Mouse (Mus musculus): Measurements from ENCODE around the gene Slc20a1. TPM values are rescaled to one million over a fixed set of nuclear protein-coding genes. Genes with fewer than 3 reads are reported as not detected.

Slc20a1 gene
- polyA plus RNA-seq, 1 experiment from 2014 or later: 10.0 TPM

GRCm38 (mm10) chr2:129229316-129229715, 30.8 kb downstream of the Slc20a1 start:
- no peak overlapping the region for H3K4me2 ChIP-seq (replicated peaks; ENCODE audit: low read depth, low read length)
- H3K9me3 ChIP-seq (ENCODE audit: low read length): no peaks in the 10 kb centered on the region
- DNase-seq (ENCODE audit: low spot score): no peak
- 90% methylated on average over 7 of the region's 7 CpGs for WGBS
- TF ChIP-seq CTCF (IDR thresholded peaks at IDR 0.05) (no peak), EP300 (IDR thresholded peaks at IDR 0.05) (no peak)
- ATAC-seq: no peak
- H3K4me3 ChIP-seq (ENCODE audit: low read depth, low read length): no peak overlapping the region
- no peak overlapping the region for H3K9ac ChIP-seq (replicated peaks; ENCODE audit: low read depth)
- no peaks in the 10 kb centered on the region for H3K27me3 ChIP-seq (replicated peaks; ENCODE audit: insufficient read depth, low read length)
- H3K36me3 ChIP-seq (ENCODE audit: insufficient read depth, low read length): no peaks in the 10 kb centered on the region
- H3K27ac ChIP-seq (ENCODE audit: low read length): no peak overlapping the region
- H3K4me1 ChIP-seq (ENCODE audit: insufficient read depth, low read depth, low read length): no peaks in the 10 kb centered on the region

- H3K4me3 ChIP-seq (ENCODE audit: low read depth, low read length): no peak overlapping the region
- DNase-seq (ENCODE audit: low spot score) (peak; percentile 46), ATAC-seq (peak; percentile 43)
- H3K9ac ChIP-seq (replicated peaks; ENCODE audit: low read depth): no peak overlapping the region
- H3K9me3 ChIP-seq (ENCODE audit: low read length): no peaks in the 10 kb centered on the region
- H3K27ac ChIP-seq (ENCODE audit: low read length): no peak overlapping the region
- H3K4me2 ChIP-seq (replicated peaks; ENCODE audit: low read depth, low read length): no peak overlapping the region
- H3K27me3 ChIP-seq (replicated peaks; ENCODE audit: insufficient read depth, low read length): no peaks in the 10 kb centered on the region
- H3K36me3 ChIP-seq (ENCODE audit: insufficient read depth, low read length): no peaks in the 10 kb centered on the region
- whole genome bisulfite sequencing: 29% methylated on average over 4 of the region's 4 CpGs
- H3K4me1 ChIP-seq (ENCODE audit: insufficient read depth, low read depth, low read length): no peaks in the 10 kb centered on the region
- TF ChIP-seq EP300 (IDR thresholded peaks at IDR 0.05): no peak
- no peak for TF ChIP-seq CTCF (IDR thresholded peaks at IDR 0.05)
These were observed 33.5 kb downstream of the Slc20a1 start for GRCm38 (mm10) chr2:129232023-129232422.

DNA sequence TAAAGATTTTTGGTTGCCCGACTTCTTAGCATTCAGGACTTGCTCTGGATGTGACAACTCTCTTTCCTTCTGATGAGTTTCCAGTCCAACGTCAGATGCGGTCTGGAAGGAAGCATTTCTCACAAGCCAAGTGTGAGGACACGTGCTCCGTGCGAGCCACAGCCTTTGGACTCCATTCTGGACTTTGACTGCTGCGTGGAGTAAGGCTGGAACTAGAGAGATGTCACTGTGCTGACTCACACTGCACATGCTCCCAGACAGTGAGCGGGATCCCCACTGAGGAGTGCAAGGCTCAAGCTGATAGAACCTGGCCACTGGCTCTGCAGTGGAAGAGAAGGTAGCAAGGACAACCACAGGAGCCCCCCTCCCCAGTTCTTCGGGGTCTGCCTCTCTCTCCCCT, 33.9 kb downstream of the Slc20a1 start:
- Histone ChIP-seq H3K9ac (replicated peaks; ENCODE audit: low read depth) (no peak overlapping the region), H3K9me3 (ENCODE audit: low read length) (no peaks in the 10 kb centered on the region), H3K4me3 (ENCODE audit: low read depth, low read length) (no peak overlapping the region), H3K27me3 (replicated peaks; ENCODE audit: insufficient read depth, low read length) (no peaks in the 10 kb centered on the region), H3K4me1 (ENCODE audit: insufficient read depth, low read depth, low read length) (no peaks in the 10 kb centered on the region), H3K27ac (ENCODE audit: low read length) (no peak overlapping the region), H3K36me3 (ENCODE audit: insufficient read depth, low read length) (no peaks in the 10 kb centered on the region), H3K4me2 (replicated peaks; ENCODE audit: low read depth, low read length) (no peak overlapping the region)
- WGBS: 75% methylated on average over 9 of the region's 9 CpGs
- DNase-seq (ENCODE audit: low spot score) (no peak), ATAC-seq (peak; percentile 50; the same call in 1 of the 2 replicates)
- TF ChIP-seq EP300 (IDR thresholded peaks at IDR 0.05): no peak

- Histone ChIP-seq H3K4me1 (ENCODE audit: insufficient read depth, low read depth, low read length) (no peaks in the 10 kb centered on the region), H3K4me3 (ENCODE audit: low read depth, low read length) (no peak overlapping the region), H3K4me2 (replicated peaks; ENCODE audit: low read depth, low read length) (no peak overlapping the region), H3K36me3 (ENCODE audit: insufficient read depth, low read length) (no peaks in the 10 kb centered on the region), H3K27me3 (replicated peaks; ENCODE audit: insufficient read depth, low read length) (no peaks in the 10 kb centered on the region), H3K9ac (replicated peaks; ENCODE audit: low read depth) (no peak overlapping the region), H3K9me3 (ENCODE audit: low read length) (no peaks in the 10 kb centered on the region), H3K27ac (ENCODE audit: low read length) (no peak overlapping the region)
- WGBS: 74% methylated on average over 1 of the region's 1 CpGs
- no peak for DNase-seq (ENCODE audit: low spot score)
- TF ChIP-seq EP300 (IDR thresholded peaks at IDR 0.05): no peak
- TF ChIP-seq CTCF (IDR thresholded peaks at IDR 0.05): peak; percentile 9; the same call in 1 of the 2 replicates
- no peak for ATAC-seq
These were observed 34.7 kb downstream of the Slc20a1 start for GRCm38 (mm10) chr2:129233218-129233617.

GRCm38 (mm10) chr2:129233803-129234477, 35.4 kb downstream of the Slc20a1 start:
- DNase-seq (ENCODE audit: low spot score) (no peak), ATAC-seq (no peak)
- no peaks in the 10 kb centered on the region for H3K27me3 ChIP-seq (replicated peaks; ENCODE audit: insufficient read depth, low read length)
- WGBS: 48% methylated on average over 9 of the region's 9 CpGs
- no peak overlapping the region for H3K4me3 ChIP-seq (ENCODE audit: low read depth, low read length)
- no peaks in the 10 kb centered on the region for H3K36me3 ChIP-seq (ENCODE audit: insufficient read depth, low read length)
- no peak overlapping the region for H3K9ac ChIP-seq (replicated peaks; ENCODE audit: low read depth)
- no peaks in the 10 kb centered on the region for H3K9me3 ChIP-seq (ENCODE audit: low read length)
- H3K4me1 ChIP-seq (ENCODE audit: insufficient read depth, low read depth, low read length): no peaks in the 10 kb centered on the region
- no peak overlapping the region for H3K27ac ChIP-seq (ENCODE audit: low read length)
- no peak overlapping the region for H3K4me2 ChIP-seq (replicated peaks; ENCODE audit: low read depth, low read length)
- TF ChIP-seq CTCF (IDR thresholded peaks at IDR 0.05): no peak
- TF ChIP-seq EP300 (IDR thresholded peaks at IDR 0.05): no peak

DNA sequence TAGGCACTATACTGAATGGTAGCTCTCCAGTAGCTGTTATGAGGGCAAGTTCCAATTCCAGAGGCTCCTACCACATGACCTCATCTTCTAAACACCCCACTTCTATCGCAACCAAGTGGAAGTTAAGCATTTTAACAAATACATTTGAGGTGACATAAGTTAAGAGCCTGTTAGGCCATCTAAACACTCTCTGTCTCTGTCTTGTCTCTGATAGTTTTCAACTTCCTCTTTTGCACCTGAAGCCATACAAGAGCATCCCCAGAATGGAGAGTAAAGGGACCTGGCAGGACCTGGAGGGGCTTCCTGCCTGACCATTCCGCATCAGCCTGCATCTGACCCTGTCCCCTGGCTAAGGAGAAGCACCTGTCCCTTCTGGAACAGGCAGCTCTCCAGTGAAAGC, 36.2 kb downstream of the Slc20a1 start:
- Histone ChIP-seq H3K4me2 (replicated peaks; ENCODE audit: low read depth, low read length) (no peak overlapping the region), H3K9ac (replicated peaks; ENCODE audit: low read depth) (no peak overlapping the region), H3K27me3 (replicated peaks; ENCODE audit: insufficient read depth, low read length) (no peaks in the 10 kb centered on the region), H3K9me3 (ENCODE audit: low read length) (no peaks in the 10 kb centered on the region), H3K4me3 (ENCODE audit: low read depth, low read length) (no peak overlapping the region), H3K36me3 (ENCODE audit: insufficient read depth, low read length) (no peaks in the 10 kb centered on the region), H3K27ac (ENCODE audit: low read length) (no peak overlapping the region), H3K4me1 (ENCODE audit: insufficient read depth, low read depth, low read length) (no peaks in the 10 kb centered on the region)
- no peak for ATAC-seq
- WGBS: 52% methylated on average over 2 of the region's 2 CpGs
- no peak for DNase-seq (ENCODE audit: low spot score)
- no peak for TF ChIP-seq EP300 (IDR thresholded peaks at IDR 0.05)
- TF ChIP-seq CTCF (IDR thresholded peaks at IDR 0.05): no peak
